Mouse (Mus musculus) lung, postnatal 10 days (tissue): ENCODE results near the gene Macrod1.

Source experiments
- DNase-seq: peaks from one replicate; pipeline ENCODE4 v3.0.0; 2021

The Macrod1 gene

DNA sequence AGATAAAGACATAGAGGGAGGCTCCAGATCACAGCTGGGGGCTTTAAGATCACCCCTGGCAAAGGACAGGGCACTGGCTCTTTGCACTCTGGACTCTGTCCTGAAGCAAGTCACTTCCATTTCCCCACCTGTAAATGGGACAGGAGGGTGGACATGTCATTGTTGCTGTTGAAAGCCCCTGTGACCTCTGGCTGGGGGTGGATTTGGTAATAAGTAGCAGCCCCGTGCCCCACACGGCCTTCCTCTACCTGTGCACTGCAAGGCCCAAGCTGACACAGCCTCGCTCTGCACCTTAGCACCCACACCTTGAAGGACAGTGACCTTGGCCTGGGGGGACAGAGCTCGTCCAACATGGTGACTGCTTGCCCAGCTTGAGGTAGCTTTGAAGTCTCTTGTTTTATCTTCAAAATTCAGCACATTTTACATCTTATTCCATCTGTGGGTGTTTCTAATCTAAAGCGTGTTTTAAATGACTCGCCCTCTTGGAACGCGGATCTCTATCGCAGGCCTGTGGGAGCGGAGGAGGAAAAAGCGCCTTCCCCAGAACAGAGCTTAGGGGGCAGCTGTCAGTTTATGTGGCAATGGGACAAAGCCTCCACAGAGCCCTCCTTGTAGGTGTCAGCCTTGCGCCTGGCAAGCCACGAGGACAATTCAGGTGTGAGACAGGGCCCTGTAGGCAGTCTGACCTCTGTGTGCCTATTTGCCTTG is 121.3 kb downstream of the Macrod1 start:
- DNase-seq = no peak

DNA sequence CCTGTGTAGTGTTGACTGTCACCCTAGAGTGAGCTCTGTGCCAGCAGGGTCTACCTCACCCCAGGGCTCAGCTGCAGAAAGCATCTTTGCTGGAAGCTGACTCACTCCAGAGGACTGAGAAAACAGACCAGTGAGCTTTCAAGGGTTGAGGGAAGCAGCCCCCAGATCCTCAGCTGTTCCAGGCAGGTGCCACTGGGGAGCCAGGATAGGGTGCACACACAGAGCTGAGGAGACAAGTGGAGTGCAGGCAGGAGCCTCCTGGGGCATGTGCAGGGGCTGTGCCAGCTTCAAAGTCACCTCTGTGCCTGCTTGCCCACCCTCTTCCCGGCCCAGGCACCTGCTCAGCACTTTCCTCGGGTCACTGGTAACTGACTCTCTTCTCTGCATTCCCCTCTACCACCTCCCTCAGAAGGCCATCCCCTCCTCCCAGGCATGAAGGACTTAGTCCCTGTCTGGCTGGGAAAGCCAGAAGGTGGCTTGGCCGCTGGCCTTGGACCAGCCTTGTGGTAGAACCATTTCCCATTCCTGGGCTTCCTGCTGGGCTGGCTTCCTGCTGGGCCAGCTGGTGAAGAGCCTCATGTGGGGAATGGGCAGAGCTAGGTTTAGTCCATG is 122.3 kb downstream of the Macrod1 start:
- no peak for DNase-seq

DNA sequence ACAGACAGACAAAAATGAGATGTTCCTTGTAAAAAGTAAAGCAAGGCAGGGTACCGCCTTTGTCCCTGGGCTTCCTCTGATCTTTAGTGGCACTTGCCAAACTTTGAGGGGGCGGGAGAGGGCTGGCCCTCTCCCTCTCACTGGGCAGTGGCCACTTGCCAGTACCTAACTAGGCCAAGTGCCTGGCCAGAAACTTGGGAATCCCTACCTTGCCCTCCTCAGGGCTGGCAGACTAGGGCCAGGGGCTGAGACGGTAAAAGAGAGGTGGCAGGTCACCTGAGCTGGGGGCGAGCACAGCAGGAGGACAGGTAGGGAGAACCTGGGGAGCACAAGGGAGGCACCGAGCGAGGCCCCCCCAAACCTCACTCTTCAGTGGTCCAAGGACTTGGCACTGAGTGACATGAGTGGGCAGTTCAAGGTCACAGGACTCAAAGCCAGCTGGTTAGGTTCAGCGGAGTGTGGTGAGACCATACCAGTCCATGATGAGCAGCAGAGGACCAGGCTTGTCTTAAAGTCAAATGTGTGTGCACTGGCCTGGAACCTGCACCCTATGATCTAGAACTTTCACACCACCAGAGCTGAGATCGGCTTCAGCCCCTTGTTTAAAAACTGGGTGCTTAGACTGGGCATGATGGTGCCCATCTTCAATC is 124.3 kb downstream of the Macrod1 start:
- DNase-seq = peak; percentile 46

DNA sequence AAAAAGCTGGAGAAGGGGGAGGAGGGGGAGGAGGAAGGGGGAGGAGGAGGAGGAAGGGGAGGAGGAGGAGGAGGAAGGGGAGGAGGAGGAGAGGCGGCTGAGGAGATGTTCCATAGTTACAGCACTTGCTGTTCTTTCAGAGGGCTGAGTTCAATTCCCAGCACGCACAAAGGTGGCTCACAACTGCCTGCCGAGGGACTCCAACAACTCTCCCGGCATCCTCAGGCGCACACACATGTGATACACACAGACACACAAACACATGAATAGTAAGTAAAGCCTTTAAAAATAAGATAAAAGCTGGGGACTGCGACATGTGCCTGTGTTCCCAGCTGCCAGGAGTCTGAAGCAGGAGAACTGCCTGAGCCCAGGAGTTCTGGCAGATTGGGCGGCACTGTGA is 124.9 kb downstream of the Macrod1 start:
- no peak for DNase-seq

DNA sequence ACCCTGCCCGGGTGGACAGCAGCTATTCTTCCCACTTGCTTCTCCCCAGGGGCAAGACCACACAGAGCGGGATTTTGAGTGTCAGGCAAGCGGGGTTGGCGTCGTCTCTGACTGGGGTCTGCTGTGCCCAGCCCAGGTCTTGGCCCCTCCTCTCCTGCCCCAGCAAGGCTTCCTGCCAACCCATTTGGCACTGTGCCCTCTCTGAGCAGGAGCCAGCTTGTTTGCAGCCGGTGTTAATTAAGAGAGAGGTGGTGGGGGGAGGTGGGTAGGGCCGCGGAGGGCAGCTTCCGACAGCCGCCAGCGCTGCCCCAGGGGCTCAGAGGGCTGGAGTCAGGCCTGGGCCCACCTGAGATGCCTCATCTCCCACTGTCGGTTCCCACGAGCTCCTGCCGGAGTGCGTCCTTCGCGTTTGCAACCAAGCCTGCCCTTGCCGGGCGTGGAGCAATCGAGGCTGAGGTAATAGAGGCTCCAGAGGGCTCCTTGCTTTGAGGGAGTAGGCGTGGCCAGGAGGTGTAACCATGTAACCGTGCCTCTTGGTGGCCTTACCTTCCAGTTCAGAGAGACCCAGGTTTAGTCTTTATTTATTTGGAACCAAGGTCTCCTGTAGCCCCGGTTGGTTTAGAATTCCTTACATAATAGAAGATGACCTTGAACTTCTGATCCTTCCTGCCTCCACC is 125.8 kb downstream of the Macrod1 start:
- peak; percentile 64 for DNase-seq

DNA sequence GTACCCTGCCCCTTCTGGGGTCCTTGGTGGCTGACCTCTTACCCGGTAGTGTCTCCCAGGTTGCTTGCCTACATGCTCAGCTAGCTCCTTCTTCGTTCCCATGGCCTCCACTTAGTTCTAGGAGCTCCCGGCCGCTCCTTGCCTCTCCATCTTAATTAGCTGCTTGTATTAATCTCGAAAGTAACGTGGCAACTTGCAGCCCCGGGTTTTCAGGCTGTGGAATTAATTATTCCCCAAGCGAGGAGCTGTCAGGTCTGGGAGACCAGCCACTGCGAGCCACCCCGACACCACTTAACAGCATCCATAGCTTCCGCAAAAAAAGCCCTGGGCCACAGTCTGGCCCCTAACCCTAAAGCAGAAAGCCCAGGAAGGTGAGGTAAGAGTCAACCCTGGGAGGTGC is 126.8 kb downstream of the Macrod1 start:
- no peak for DNase-seq

DNA sequence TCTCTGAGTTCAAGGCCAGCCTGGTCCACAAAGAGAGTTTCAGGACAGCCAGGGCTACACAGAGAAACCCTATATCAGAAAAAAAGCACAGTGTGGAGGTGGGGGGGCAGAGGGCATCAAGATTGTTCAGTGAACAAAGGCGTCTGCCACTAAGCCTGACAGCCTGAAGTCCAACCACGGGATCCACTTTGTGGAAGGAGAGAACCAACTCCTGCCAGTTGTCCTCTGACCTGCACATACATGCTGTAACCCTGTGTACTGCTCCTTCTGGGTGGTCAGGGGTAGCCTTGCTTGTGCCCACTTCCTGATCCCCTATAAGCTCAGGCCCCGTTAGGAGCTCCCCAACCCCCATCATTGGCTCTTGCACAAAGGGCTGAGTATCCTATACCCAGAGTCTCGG is 128.4 kb downstream of the Macrod1 start:
- no peak for DNase-seq

DNA sequence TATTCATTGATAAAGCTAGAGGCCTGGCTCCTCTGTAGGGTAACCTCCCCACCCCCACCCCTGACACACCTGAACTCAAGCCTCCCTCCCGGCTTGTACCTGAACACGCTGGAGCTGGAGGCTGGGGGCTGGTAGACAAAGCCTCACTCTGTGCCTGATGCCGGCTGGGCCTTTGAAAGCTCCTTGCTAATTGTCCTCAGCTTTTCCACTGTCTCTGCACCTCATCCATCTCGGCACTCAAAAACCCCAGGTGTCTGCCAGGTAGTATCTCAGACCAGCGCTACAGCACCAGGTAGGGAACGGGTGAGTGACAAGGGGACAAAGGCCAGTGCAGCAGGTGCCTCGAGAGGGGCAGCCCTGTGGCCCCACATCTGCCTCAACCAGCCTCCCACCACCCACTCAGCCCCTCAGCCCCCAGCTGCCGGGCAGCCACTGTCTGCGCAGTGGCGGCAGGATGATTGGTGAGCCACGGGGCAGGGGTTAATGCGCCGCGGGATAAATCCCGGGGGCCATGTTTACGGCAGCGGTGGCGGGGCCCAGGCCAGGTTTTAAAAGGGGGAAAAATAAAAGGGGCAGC is 129.2 kb downstream of the Macrod1 start:
- DNase-seq = no peak

DNA sequence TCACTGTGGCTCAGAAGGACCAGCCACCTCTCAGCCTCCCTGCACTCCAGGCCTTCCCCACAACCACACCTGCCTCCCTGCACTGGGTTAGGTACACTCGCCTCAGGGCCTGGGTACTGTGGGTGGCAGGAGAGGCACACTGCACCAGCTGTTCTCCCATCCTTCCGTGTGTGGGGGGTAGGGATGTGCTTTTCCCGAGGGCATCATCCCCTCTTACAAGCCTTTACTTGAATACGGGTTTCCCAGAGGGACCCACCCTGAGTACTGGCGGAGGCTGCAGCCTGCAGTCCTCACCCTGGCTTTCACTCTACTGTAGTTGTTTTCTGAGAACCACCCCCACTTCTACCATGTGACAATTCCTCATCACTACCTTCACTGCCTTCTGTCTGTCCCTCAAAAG is 130.5 kb downstream of the Macrod1 start:
- DNase-seq = no peak

DNA sequence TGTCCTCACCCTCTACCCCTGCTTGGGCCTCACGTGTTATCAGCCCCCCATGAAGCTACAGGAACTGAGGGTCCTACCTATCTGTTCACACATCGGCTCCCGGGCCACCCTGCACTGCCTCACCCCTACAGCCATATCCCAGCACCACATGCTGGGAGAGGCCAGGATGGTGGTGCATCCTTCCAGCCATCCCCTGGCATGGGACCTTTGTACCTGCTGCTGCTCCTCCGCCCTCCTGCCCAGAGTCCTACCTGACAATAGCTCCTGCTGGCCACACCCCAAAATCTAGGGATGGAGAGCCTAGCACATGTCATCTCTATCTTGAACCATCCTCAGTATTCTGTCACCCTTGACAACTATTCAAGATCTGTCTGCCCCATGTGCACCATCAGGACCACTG is 132.4 kb downstream of the Macrod1 start:
- no peak for DNase-seq

DNA sequence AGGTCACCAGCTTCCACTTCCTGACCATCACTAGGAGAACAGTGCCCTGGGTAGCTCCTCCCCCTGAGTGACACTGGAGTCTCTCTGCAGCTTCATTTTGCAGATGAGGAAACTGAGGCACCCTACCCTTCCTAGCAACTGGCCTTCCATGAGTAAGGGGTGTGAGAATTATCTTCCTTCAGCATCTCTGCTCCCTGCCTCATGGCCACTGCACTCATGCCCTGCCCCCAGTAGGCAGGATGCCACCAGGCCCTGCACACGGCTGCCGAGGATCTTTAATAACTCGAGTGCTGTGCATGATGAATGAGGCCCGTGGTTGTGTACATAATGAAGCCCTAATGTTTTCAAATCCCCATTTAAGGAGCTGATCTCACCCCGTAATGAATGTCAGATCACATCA is 134.4 kb downstream of the Macrod1 start:
- DNase-seq = no peak

DNA sequence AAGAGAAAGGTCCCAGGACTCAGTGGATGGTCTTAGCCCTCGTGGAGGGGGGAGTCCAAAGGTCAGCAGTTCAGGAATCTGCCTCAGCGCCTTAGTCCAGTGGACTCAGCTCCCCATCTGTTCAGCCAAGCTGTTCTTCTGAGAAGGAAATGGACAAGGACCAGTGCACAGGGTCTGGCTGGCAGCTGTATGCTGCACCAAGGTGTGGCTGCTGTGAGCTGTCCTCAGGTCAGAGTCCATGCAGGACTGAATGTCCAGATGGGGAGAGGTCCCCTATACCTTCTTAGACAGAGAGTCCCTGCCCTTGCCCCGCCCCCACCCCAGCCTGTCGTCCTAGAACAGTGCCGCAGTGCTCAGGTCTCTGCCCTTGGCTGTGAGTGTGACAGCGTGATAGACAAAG is 135.0 kb downstream of the Macrod1 start:
- no peak for DNase-seq

DNA sequence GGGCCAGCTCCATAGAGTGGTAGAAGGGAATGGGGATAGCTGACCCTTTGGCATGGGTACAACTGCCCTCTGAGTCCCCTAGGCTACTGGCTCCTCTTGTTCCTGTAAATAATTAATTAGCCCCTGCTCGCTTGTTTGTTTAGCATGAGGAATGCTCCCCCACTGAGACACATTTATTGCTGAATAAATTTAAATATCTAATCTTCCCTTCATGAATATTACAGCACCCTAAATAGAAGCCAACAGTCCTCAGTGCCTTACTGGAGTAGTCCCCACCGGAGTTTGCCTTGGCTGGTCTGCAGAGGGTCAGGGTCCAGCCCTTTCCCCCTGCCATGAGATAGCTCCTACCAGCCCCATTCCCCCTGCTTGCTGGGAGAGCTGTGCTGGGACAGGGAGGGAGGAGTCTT is 136.0 kb downstream of the Macrod1 start:
- no peak for DNase-seq

DNA sequence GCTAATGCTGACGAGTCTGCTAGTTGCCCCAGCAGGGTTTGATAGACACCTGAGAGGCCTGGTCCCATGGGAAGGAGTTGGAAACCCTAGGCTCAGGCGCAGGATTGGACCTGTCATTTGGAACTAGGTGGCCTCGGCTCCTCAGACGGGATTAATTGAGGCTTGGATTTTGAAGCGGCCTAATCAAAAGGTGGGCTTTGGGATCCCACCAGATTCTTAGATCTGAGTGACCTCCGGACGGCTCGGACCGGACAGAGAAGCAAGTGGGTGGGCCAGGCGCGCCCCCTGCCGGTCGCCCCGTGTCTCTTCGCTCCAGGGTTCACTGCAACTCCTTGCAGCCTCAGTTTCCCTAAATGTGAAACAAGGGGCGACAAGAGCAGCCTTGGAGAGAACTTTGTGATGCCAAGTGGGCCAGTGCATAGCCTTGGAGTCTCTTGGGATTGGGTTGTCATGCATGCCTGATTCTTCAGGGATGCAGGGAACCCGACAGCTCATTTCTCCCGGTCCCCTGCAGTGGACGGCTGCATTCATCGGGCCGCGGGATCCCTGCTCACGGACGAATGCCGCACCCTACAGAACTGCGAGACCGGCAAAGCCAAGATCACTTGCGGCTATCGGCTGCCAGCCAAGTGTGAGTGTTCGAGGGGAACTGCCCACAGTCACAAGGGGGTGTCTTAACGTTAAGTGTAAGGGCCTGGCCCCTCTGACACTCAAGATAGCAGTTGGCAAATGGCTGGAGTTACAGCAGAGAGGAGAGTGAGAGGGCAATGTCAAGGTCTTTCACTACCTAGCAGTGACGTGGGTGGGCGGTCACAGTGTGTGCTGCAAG is 139.5 kb downstream of the Macrod1 start:
- DNase-seq = peak; percentile 71

DNA sequence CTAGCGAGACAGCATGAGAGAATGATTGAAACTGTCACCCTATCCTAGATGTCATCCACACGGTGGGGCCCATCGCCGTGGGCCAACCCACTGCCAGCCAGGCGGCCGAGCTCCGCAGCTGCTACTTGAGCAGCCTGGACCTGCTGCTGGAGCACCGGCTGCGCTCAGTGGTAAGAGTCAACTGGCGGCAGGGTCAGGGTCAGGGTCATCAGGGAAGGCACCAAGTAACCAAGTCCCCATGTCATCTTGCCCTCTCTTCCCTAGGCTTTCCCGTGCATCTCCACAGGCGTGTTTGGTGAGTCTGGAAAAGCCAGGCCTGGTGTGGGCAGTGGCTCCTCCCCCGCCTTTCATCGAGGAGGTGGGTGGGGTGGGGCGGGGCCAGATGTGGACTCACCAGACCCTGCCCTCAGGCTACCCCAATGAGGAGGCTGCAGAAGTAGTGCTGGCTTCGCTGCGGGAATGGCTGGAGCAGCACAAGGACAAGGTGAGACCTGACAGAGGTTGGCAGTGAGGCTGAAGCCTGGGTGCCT is 140.2 kb downstream of the Macrod1 start:
- peak; percentile 28 for DNase-seq

DNA sequence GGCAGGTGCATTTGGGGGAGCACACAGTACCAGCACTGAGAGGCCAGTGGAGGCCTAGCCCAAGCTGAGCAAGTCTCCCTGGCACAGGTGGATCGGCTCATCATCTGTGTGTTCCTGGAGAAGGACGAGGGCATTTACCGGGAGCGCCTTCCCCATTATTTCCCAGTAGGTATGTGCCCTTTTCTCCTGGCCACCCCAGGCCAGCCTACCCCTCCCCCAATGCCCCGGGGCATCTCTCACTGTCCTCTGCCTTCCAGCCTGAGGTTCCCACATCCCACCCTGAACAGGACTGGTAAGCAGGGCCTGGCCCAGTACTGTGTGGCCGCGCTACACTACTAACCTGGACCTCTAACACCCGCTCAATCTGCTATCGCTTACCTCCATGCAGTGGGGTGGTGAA is 140.8 kb downstream of the Macrod1 start:
- DNase-seq = no peak

DNA sequence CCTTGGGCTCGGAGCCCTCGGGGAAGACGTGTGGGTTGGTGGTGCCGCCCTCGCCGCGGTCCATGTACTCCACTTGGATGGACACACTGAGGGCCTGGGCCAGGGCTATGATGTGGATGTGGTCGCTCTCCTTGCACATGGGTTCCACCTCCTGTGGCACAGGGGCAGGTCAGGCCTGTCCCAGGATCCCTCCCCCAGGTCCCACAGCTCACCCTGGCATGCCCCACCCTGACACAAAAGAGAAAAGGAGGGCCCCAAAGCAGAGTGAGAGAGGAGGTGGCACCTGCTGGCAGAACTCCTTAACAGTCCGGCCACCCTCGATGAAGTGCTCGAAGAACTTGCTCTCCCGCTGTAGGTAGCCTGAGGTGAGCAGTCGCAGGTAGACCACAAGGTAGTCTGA is 142.5 kb downstream of the Macrod1 start:
- DNase-seq = no peak

DNA sequence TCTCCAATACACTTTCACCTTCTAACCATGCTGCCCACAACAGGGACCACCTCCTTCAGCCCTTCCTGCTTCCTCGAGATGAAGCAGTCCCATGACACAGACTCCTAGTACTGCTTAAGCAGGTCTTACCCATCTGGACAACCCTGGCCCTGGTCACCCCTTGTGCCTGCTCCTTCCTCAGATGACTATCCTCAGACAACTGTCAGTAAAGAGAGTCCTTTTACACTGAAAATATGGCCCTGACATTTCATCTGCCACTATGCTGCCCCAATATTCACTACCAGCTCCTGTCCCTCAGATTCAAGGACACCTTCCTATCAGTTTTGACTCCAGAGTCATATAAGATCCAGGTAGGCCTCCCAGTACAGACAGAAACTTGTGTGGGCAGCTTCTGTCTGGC is 143.8 kb downstream of the Macrod1 start:
- no peak for DNase-seq

DNA sequence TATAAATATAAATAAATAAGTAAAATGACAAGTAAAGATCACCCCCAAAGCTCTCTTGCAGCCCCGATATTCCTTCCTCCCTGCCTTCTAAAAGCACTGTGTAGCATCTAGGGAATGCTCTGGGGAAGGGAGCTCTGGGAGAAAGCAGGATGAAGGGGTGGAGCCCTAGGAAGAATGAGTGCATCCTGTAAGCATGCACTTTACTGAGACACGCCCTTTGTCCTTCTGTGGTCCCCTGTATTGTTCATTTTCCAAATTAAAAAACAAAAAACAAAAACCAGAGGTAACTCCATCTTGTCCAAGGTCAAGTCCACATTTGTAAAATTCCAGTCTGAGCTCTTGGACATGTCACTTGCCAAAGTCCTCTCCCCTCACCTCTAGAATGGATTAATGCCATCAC is 148.3 kb downstream of the Macrod1 start:
- no peak for DNase-seq

DNA sequence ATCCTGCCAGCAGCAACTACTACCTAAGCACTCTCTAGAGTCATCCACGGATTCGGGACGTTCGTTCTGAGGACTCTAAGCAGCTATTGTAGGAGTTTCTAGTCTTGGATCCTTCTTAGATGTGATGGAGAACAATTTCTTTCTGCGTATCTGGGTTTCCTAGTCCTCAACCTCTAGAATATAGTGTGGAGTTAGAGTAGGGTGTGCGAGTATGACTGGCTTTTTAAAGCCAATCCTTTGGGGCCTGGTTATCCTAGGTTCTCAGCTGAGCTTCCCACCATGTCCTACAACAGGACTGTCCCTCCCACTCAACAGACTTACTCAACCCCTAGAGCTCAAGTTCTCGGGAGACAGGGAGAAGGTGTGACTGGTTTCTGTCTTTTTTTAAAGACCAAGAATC is 148.7 kb downstream of the Macrod1 start:
- no peak for DNase-seq

DNA sequence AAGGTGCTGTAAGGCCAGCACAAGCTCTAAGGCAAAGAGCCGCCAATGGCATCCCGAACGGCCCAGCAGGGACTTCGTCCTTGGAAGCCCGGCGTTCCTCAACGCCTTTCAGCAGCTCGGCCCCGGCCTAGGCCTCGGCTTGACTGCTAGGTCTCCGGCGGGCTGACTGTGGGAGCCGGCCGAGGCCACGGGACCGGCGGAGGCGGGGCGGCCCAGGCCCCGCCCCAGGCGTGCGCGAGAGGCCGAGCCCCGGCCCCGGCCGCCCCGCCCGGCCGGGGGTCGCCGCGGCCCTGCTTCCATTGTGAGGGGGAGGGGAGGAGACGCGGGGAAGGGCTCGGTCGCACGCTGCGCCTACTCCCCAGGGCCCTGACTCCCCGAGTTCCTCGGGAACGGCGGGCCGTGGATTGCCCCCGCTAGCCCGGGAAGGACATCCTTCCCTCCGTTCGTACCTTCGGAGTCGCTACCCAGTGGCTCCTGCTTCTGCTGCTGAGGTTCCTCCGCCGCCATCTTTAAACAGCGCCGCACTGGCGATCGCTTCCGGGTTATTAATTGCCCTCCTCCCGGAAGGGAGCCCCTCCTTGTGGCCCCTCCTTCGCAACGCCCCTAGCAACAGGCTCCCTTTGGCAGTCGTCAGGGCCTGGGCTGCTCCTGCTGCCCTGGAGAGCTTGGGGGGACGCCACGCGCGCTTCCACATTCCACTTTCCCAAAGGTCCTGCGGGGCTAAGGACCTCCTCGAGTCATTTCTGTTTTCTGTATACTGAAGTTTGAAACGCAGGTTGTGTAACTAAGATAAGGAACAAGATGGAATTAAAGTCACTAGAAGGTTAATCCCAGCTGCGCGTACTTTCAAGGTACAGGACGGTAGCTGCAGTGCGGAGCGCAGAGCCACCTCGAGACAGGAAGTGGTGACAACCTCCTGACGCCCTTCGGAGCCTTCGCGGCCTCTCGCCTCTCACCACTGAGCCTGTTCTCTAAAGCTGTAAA is 149.4 kb downstream of the Macrod1 start, which contains the start of gene Otub1:
Gene Otub1, minus strand, starts transcription at position 564 of the 984 bp plus-strand sequence.
- DNase-seq = peak; percentile 97
